Mouse (Mus musculus): ENCODE results near the gene Rbpj. TPM values are rescaled to one million over a fixed set of nuclear protein-coding genes. Genes with fewer than 3 reads are reported as not detected.

Gene Rbpj
- total RNA-seq (2021) = 10 to 100 TPM; 21.6 to 24.0 TPM
- long read RNA-seq, experiment 1, full-length matches to known transcripts = 12 of 20 reads
- long read RNA-seq, experiment 1, partial matches to known transcripts = 2 of 20 reads
- long read RNA-seq, experiment 1, other reads (novel, unspliced or antisense) = 6 of 20 reads
- long read RNA-seq, experiment 2, full-length matches to known transcripts = 8 of 13 reads
- long read RNA-seq, experiment 2, partial matches to known transcripts = 3 of 13 reads
- long read RNA-seq, experiment 2, other reads (novel, unspliced or antisense) = 2 of 13 reads

GRCm38 (mm10) chr5:53465883-53466282 is at the start of gene Rbpj:
Gene Rbpj, plus strand, starts transcription at chr5:53466152.
- TF ChIP-seq CTCF (conservative IDR thresholded peaks at IDR 0.05) = no peak
- DNase-seq (ENCODE audit: low spot score in 2 of 2) = no peak
- Histone ChIP-seq H3K4me3 (no peak within 1 kb of the TSS), H3K27ac (no peak within 1 kb of the TSS)

GRCm38 (mm10) chr5:53420777-53421176 is 45.2 kb upstream of the Rbpj start:
- DNase-seq (ENCODE audit: low spot score in 2 of 2) = no peak
- no peak for TF ChIP-seq CTCF (conservative IDR thresholded peaks at IDR 0.05)
- no peak overlapping the region for H3K27ac ChIP-seq
- H3K4me3 ChIP-seq = no peak overlapping the region

GRCm38 (mm10) chr5:53421291-53421690 is 44.7 kb upstream of the Rbpj start:
- Histone ChIP-seq H3K4me3 (no peak overlapping the region), H3K27ac (no peak overlapping the region)
- DNase-seq (ENCODE audit: low spot score in 2 of 2) = no peak
- TF ChIP-seq CTCF (conservative IDR thresholded peaks at IDR 0.05) = no peak

- no peak overlapping the region for H3K4me3 ChIP-seq
- no peak overlapping the region for H3K27ac ChIP-seq
- DNase-seq (ENCODE audit: low spot score in 2 of 2) = no peak
- TF ChIP-seq CTCF (conservative IDR thresholded peaks at IDR 0.05) = no peak
Observed at GRCm38 (mm10) chr5:53427411-53427810, 38.5 kb upstream of the Rbpj start.

GRCm38 (mm10) chr5:53429683-53430477 is 36.1 kb upstream of the Rbpj start:
- TF ChIP-seq CTCF (conservative IDR thresholded peaks at IDR 0.05) = no peak
- no peak overlapping the region for H3K27ac ChIP-seq
- no peak overlapping the region for H3K4me3 ChIP-seq
- DNase-seq (ENCODE audit: low spot score in 2 of 2) = no peak

- no peak for DNase-seq (ENCODE audit: low spot score in 2 of 2)
- TF ChIP-seq CTCF (conservative IDR thresholded peaks at IDR 0.05) = no peak
- no peak overlapping the region for H3K4me3 ChIP-seq
- H3K27ac ChIP-seq = no peak overlapping the region
Observed at GRCm38 (mm10) chr5:53432451-53432850, 33.5 kb upstream of the Rbpj start.

GRCm38 (mm10) chr5:53436905-53437632 is 28.9 kb upstream of the Rbpj start:
- DNase-seq (ENCODE audit: low spot score in 2 of 2) = no peak
- H3K27ac ChIP-seq = no peak overlapping the region
- H3K4me3 ChIP-seq = no peak overlapping the region
- no peak for TF ChIP-seq CTCF (conservative IDR thresholded peaks at IDR 0.05)

- H3K4me3 ChIP-seq = no peak overlapping the region
- no peak for TF ChIP-seq CTCF (conservative IDR thresholded peaks at IDR 0.05)
- H3K27ac ChIP-seq = no peak overlapping the region
- DNase-seq (ENCODE audit: low spot score in 2 of 2) = no peak
Observed at GRCm38 (mm10) chr5:53437767-53438166, 28.2 kb upstream of the Rbpj start.

GRCm38 (mm10) chr5:53438268-53438667 is 27.7 kb upstream of the Rbpj start:
- DNase-seq (ENCODE audit: low spot score in 2 of 2) = no peak
- Histone ChIP-seq H3K27ac (no peak overlapping the region), H3K4me3 (no peak overlapping the region)
- TF ChIP-seq CTCF (conservative IDR thresholded peaks at IDR 0.05) = no peak

GRCm38 (mm10) chr5:53439655-53440054 is 26.3 kb upstream of the Rbpj start:
- no peak for DNase-seq (ENCODE audit: low spot score in 2 of 2)
- no peak for TF ChIP-seq CTCF (conservative IDR thresholded peaks at IDR 0.05)
- H3K4me3 ChIP-seq = no peak overlapping the region
- H3K27ac ChIP-seq = no peak overlapping the region

- Histone ChIP-seq H3K4me3 (no peak overlapping the region), H3K27ac (no peak overlapping the region)
- TF ChIP-seq CTCF (conservative IDR thresholded peaks at IDR 0.05) = no peak
- DNase-seq (ENCODE audit: low spot score in 2 of 2) = no peak
Observed at GRCm38 (mm10) chr5:53444030-53444429, 21.9 kb upstream of the Rbpj start.

- DNase-seq (ENCODE audit: low spot score in 2 of 2) = no peak
- no peak overlapping the region for H3K27ac ChIP-seq
- TF ChIP-seq CTCF (conservative IDR thresholded peaks at IDR 0.05) = no peak
- H3K4me3 ChIP-seq = no peak overlapping the region
Observed at GRCm38 (mm10) chr5:53450945-53451344, 15.0 kb upstream of the Rbpj start.

GRCm38 (mm10) chr5:53451829-53452228 is 14.1 kb upstream of the Rbpj start:
- H3K4me3 ChIP-seq = no peak overlapping the region
- H3K27ac ChIP-seq = no peak overlapping the region
- no peak for TF ChIP-seq CTCF (conservative IDR thresholded peaks at IDR 0.05)
- no peak for DNase-seq (ENCODE audit: low spot score in 2 of 2)

All from layer of hippocampus, adult 2 months (tissue).